Mouse (Mus musculus) myocyte (in vitro differentiated cells): ENCODE data around the gene Nfya. TPM values are rescaled to one million over a fixed set of nuclear protein-coding genes. Genes with fewer than 3 reads are reported as not detected.

ENCODE experiments used
- H3K27me3 ChIP-seq: one replicate; pipeline ENCODE4 v1.6.1; 2011; ENCODE audit not compliant: control insufficient read depth, insufficient read depth, insufficient read length
- H3K36me3 ChIP-seq: one replicate; pipeline ENCODE4 v1.6.1; 2011; ENCODE audit not compliant: control insufficient read depth, insufficient read depth
- H3K4me2 ChIP-seq: one replicate; pipeline ENCODE4 v1.6.1; 2011; ENCODE audit warnings: low read depth, control low read depth
- H3K4me3 ChIP-seq: one replicate; pipeline ENCODE4 v1.5.1; 2011; ENCODE audit warnings: mild to moderate bottlenecking, control low read depth, moderate library complexity
- H3K79me2 ChIP-seq: one replicate; pipeline ENCODE4 v1.6.1; 2011; ENCODE audit not compliant: control insufficient read depth, insufficient read depth
- H3ac ChIP-seq: one replicate; pipeline ENCODE4 v1.6.1; 2011; ENCODE audit not compliant: control insufficient read depth, insufficient read length
- CEBPB ChIP-seq: IDR thresholded peaks from 2 replicates; pipeline ENCODE4 v1.6.1; 2011; ENCODE audit warnings: mild to moderate bottlenecking, moderate library complexity; ENCODE audit not compliant: poor library complexity, insufficient read depth, severe bottlenecking
- E2F4 ChIP-seq: IDR thresholded peaks from one replicate; pipeline ENCODE4 v1.6.1; 2011; ENCODE audit warnings: mild to moderate bottlenecking, control low read depth, moderate library complexity; ENCODE audit not compliant: insufficient read depth
- MAX ChIP-seq: IDR thresholded peaks from one replicate; pipeline ENCODE4 v1.6.1; 2011; ENCODE audit warnings: low read depth, mild to moderate bottlenecking, control low read depth
- MYOD1 ChIP-seq, 3 experiments: IDR thresholded peaks; one replicate each; pipeline ENCODE4 v1.6.1; 2011; ENCODE audit warnings: control low read depth in 2 of 3, low read depth in 2 of 3, mild to moderate bottlenecking in 2 of 3, moderate library complexity in 1 of 3; ENCODE audit not compliant: insufficient read length in 2 of 3, control insufficient read depth in 1 of 3
- MYOG ChIP-seq, 3 experiments: IDR thresholded peaks; one replicate each; pipeline ENCODE4 v1.6.1; 2011; ENCODE audit warnings: control low read depth in 2 of 3, low read depth in 2 of 3, mild to moderate bottlenecking in 2 of 3; ENCODE audit not compliant: insufficient read length in 2 of 3, control insufficient read depth in 1 of 3, insufficient read depth in 1 of 3
- POLR2A ChIP-seq: IDR thresholded peaks from one replicate; pipeline ENCODE4 v1.6.1; 2011; ENCODE audit warnings: low read depth, mild to moderate bottlenecking, control low read depth, moderate library complexity; ENCODE audit not compliant: insufficient read length
- POLR2AphosphoS2 ChIP-seq: IDR thresholded peaks from one replicate; pipeline ENCODE4 v1.6.1; 2011; ENCODE audit warnings: low read depth, control low read depth; ENCODE audit not compliant: insufficient read length
- REST ChIP-seq: IDR thresholded peaks from one replicate; pipeline ENCODE4 v1.6.1; 2011; ENCODE audit warnings: mild to moderate bottlenecking, control low read depth, moderate library complexity; ENCODE audit not compliant: insufficient read depth, insufficient read length
- SRF ChIP-seq: IDR thresholded peaks from one replicate; pipeline ENCODE4 v1.6.1; 2011; ENCODE audit warnings: low read depth; ENCODE audit not compliant: control insufficient read depth, insufficient read length
- TCF12 ChIP-seq: IDR thresholded peaks from one replicate; pipeline ENCODE4 v1.6.1; 2011; ENCODE audit warnings: mild to moderate bottlenecking, control low read depth; ENCODE audit not compliant: poor library complexity, insufficient read depth, severe bottlenecking
- TCF3 ChIP-seq: IDR thresholded peaks from one replicate; pipeline ENCODE4 v1.6.1; 2011; ENCODE audit warnings: low read depth, control low read depth; ENCODE audit not compliant: insufficient read length
- USF1 ChIP-seq: IDR thresholded peaks from one replicate; pipeline ENCODE4 v1.6.1; 2011; ENCODE audit warnings: low read depth, mild to moderate bottlenecking, control low read depth, moderate library complexity
- polyA plus RNA-seq: library from polyadenylated mRNA; unstranded; fragments of >200 nt; fragmentation: generic; extraction: Trizol; gene quantifications from one replicate; pipeline ENCODE4 v1.2.1, GENCODE M21; 2012; ENCODE audit warnings: missing spikeins

Gene Nfya
- polyA plus RNA-seq = 17.0 TPM

GRCm38 (mm10) chr17:48409380-48410298 is at the start of gene Nfya, which contains the start of gene Oard1:
TSS of gene Nfya (minus strand) at chr17:48409906.
TSS of gene Oard1 (plus strand) at chr17:48410014.
- Histone ChIP-seq H3K27me3 (no peaks in the 10 kb centered on the region), H3K4me2 (peak within 1 kb of the TSS; percentile 91), H3K36me3 (peaks cover 6% of the 10 kb centered on the region), H3K79me2 (peaks cover 42% of the 10 kb centered on the region), H3ac (peak within 1 kb of the TSS; percentile 60), H3K4me3 (peak within 1 kb of the TSS; percentile 66)
- TF ChIP-seq POLR2AphosphoS2 (peak; percentile 65), MYOG (IDR thresholded peaks at IDR 0.05; ENCODE audit: control insufficient read depth in 1 of 3, insufficient read depth in 1 of 3, insufficient read length in 2 of 3, low read depth in 2 of 3) (no peak), E2F4 (peak; percentile 76), POLR2A (peak; percentile 57), USF1 (no peak), REST (no peak), TCF12 (no peak), SRF (no peak)

- Histone ChIP-seq H3K27me3 (no peaks in the 10 kb centered on the region), H3K36me3 (no peaks in the 10 kb centered on the region), H3ac (no peak overlapping the region), H3K4me3 (no peak overlapping the region), H3K4me2 (no peak overlapping the region), H3K79me2 (no peaks in the 10 kb centered on the region)
- no peak for TF ChIP-seq MYOG (IDR thresholded peaks at IDR 0.05; ENCODE audit: control insufficient read depth in 1 of 3, insufficient read depth in 1 of 3, insufficient read length in 2 of 3, low read depth in 2 of 3)
- TF ChIP-seq CEBPB = no peak
- TF ChIP-seq TCF3 = no peak
- no peak for TF ChIP-seq MAX
- no peak for TF ChIP-seq POLR2AphosphoS2
These were observed 48.4 kb upstream of the Nfya start for GRCm38 (mm10) chr17:48457971-48458653.

- H3ac ChIP-seq = no peak overlapping the region
- TF ChIP-seq E2F4 (no peak), TCF12 (no peak), TCF3 (no peak), CEBPB (no peak), SRF (no peak), REST (no peak), POLR2A (no peak), MYOD1 (IDR thresholded peaks at IDR 0.05; ENCODE audit: control insufficient read depth in 1 of 3, insufficient read length in 2 of 3, low read depth in 2 of 3) (no peak), MAX (no peak), USF1 (no peak)
These were observed 46.2 kb upstream of the Nfya start for GRCm38 (mm10) chr17:48455955-48456354.

GRCm38 (mm10) chr17:48454688-48455087 is 45.0 kb upstream of the Nfya start, which contains the start of gene Unc5cl:
TSS of gene Unc5cl (plus strand) at chr17:48454901.
- TF ChIP-seq MYOD1 (IDR thresholded peaks at IDR 0.05; ENCODE audit: control insufficient read depth in 1 of 3, insufficient read length in 2 of 3, low read depth in 2 of 3) (no peak), SRF (no peak), TCF3 (no peak), MYOG (IDR thresholded peaks at IDR 0.05; ENCODE audit: control insufficient read depth in 1 of 3, insufficient read depth in 1 of 3, insufficient read length in 2 of 3, low read depth in 2 of 3) (no peak), POLR2AphosphoS2 (no peak), TCF12 (no peak), USF1 (no peak), E2F4 (no peak)
- Histone ChIP-seq H3K4me2 (no peak within 1 kb of the TSS), H3ac (no peak within 1 kb of the TSS), H3K79me2 (no peaks in the 10 kb centered on the region), H3K4me3 (no peak within 1 kb of the TSS), H3K36me3 (no peaks in the 10 kb centered on the region), H3K27me3 (no peaks in the 10 kb centered on the region)

More at GRCm38 (mm10) chr17:48455955-48456354, 46.2 kb upstream of the Nfya start:
- Histone ChIP-seq H3K36me3 (no peaks in the 10 kb centered on the region), H3K4me3 (no peak overlapping the region), H3K79me2 (no peaks in the 10 kb centered on the region), H3K4me2 (no peak overlapping the region), H3K27me3 (no peaks in the 10 kb centered on the region)

- TF ChIP-seq E2F4 (no peak), TCF3 (no peak), POLR2AphosphoS2 (no peak), USF1 (no peak), TCF12 (no peak), MYOD1 (IDR thresholded peaks at IDR 0.05; ENCODE audit: control insufficient read depth in 1 of 3, insufficient read length in 2 of 3, low read depth in 2 of 3) (no peak), MYOG (IDR thresholded peaks at IDR 0.05; ENCODE audit: control insufficient read depth in 1 of 3, insufficient read depth in 1 of 3, insufficient read length in 2 of 3, low read depth in 2 of 3) (no peak), POLR2A (no peak), REST (no peak), SRF (no peak), CEBPB (no peak), MAX (no peak)
- no peak overlapping the region for H3K4me2 ChIP-seq
- H3ac ChIP-seq = no peak overlapping the region
- no peak overlapping the region for H3K4me3 ChIP-seq
- H3K79me2 ChIP-seq = no peaks in the 10 kb centered on the region
- no peaks in the 10 kb centered on the region for H3K27me3 ChIP-seq
- H3K36me3 ChIP-seq = no peaks in the 10 kb centered on the region
These were observed 44.5 kb upstream of the Nfya start for GRCm38 (mm10) chr17:48454190-48454589.
